Mouse (Mus musculus) kidney, postnatal 0 days (tissue): ENCODE data around the gene Thada. TPM values are rescaled to one million over a fixed set of nuclear protein-coding genes. Genes with fewer than 3 reads are reported as not detected.
"Not testable (repeated sequence)": the region's sequence is repeated elsewhere in the genome, so short reads cannot be mapped to it uniquely, and the experiment has no call there.

Experiments
- ATAC-seq: fragments of 200-750 bp; cut with Nextera tagmentation; replicated peaks from 2 replicates; pipeline ENCODE4 v1.8.0; 2017; ENCODE audit warnings: low read depth, moderate number of reproducible peaks, moderate TSS enrichment, moderate library complexity; ENCODE audit not compliant: low FRiP score
- DNase-seq: peaks from one replicate; pipeline ENCODE4 v3.0.0-alpha.2; 2016; ENCODE audit warnings: low spot score
- H3K27ac ChIP-seq: fragments of 300-500 bp; sonication (generic); 2 replicates; pipeline ENCODE4 v1.5.1; 2014; ENCODE audit warnings: mild to moderate bottlenecking
- H3K27me3 ChIP-seq: fragments of 300-500 bp; sonication (generic); 2 replicates; pipeline ENCODE4 v1.6.1; 2014; ENCODE audit warnings: low read length, mixed read lengths; ENCODE audit not compliant: insufficient read depth
- H3K36me3 ChIP-seq: fragments of 300-500 bp; sonication (generic); 2 replicates; pipeline ENCODE4 v1.6.1; 2014; ENCODE audit warnings: low read length, mixed read lengths; ENCODE audit not compliant: insufficient read depth
- H3K4me1 ChIP-seq: fragments of 300-500 bp; sonication (generic); replicated peaks from 2 replicates; pipeline ENCODE4 v1.6.1; 2014; ENCODE audit warnings: antibody characterized with exemption, low read length, mixed read lengths; ENCODE audit not compliant: insufficient read depth
- H3K4me2 ChIP-seq: fragments of 300-500 bp; sonication (generic); 2 replicates; pipeline ENCODE4 v1.6.1; 2014; ENCODE audit warnings: mild to moderate bottlenecking, low read length, moderate library complexity, mixed read lengths
- H3K4me3 ChIP-seq: fragments of 300-500 bp; sonication (generic); replicated peaks from 2 replicates; pipeline ENCODE4 v1.5.1; 2014; ENCODE audit warnings: low read depth, low read length
- H3K9ac ChIP-seq: fragments of 300-500 bp; sonication (generic); 2 replicates; pipeline ENCODE4 v1.6.1; 2014; ENCODE audit warnings: low read depth, low read length
- H3K9me3 ChIP-seq: fragments of 300-500 bp; sonication (generic); replicated peaks from 2 replicates; pipeline ENCODE4 v1.6.1; 2016; ENCODE audit warnings: low read length, inconsistent platforms, mixed read lengths
- CTCF ChIP-seq: IDR thresholded peaks from 2 replicates; pipeline ENCODE4 v1.5.1; 2016; ENCODE audit warnings: antibody characterized with exemption, low read depth, mild to moderate bottlenecking, moderate library complexity
- whole genome bisulfite sequencing: fragments of 180-500 bp; shearing (Covaris S2); extraction: QIAGEN DNeasy Blood & Tissue Kit; methylation state at CpG from one replicate; pipeline ENCODE4 v1.1.7; 2014; 5-methylcytosine and 5-hydroxymethylcytosine counted together
- polyA plus RNA-seq: library from polyadenylated mRNA; unstranded; fragments of >200 nt; fragmentation: Nextera tagmentation; extraction: Ambion mirVana; gene quantifications from 2 replicates; pipeline ENCODE4 v1.2.1, GENCODE M21; 2015

The Thada gene
- polyA plus RNA-seq, 1 experiment from 2014 or later: 3.4 TPM

- Histone ChIP-seq H3K27me3 (no peaks in the 10 kb centered on the region), H3K4me3 (peak within 1 kb of the TSS; percentile 88), H3K4me2 (peak within 1 kb of the TSS; percentile 69), H3K4me1 (peaks cover 14% of the 10 kb centered on the region), H3K9ac (peak within 1 kb of the TSS; percentile 96), H3K27ac (peak within 1 kb of the TSS; percentile 99), H3K9me3 (no peaks in the 10 kb centered on the region), H3K36me3 (peaks cover 16% of the 10 kb centered on the region)
- TF ChIP-seq CTCF: no peak
- under 1% methylated on average over 57 of the region's 76 CpGs for WGBS
- ATAC-seq (peak; percentile 85), DNase-seq (peak; percentile 98)
Observed at GRCm38 (mm10) chr17:84187727-84188373, 278.2 kb downstream of the Thada start, which contains the start of gene Zfp36l2. Gene Zfp36l2, minus strand, starts transcription at chr17:84187947.

DNA sequence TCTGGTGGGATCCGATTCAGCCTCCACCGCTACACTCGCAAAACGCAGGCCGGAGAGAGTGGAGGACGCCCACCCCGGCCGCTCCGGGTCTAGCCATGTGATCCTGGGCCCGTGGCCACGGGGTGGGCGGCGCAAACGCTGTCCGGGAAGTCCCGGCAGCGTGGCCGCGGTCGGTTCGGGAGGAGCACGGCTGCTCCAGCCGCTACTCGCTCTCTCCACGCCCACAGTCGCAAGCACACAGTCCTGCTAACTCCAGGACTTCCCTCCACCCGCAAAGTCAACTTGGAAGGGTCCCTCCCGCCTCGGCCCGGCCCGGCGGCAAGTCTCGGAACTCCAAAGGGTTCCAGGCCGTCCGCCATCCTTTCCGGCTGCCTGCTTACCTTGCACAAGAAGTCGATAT lies 278.7 kb downstream of the Thada start:
- Histone ChIP-seq H3K4me1 (peaks cover 20% of the 10 kb centered on the region), H3K4me3 (peak overlapping the region; percentile 88), H3K27ac (peak overlapping the region; percentile 99), H3K36me3 (peaks cover 16% of the 10 kb centered on the region), H3K4me2 (peak overlapping the region; percentile 69), H3K9ac (peak overlapping the region; percentile 96)
- H3K9me3 ChIP-seq, H3K27me3 ChIP-seq, DNase-seq: not testable (repeated sequence)
- 0% methylated on average over 9 of the region's 37 CpGs for WGBS
- ATAC-seq: peak; percentile 22

GRCm38 (mm10) chr17:84186451-84187202 lies 279.4 kb downstream of the Thada start:
- Histone ChIP-seq H3K4me3 (peak overlapping the region; percentile 88), H3K27me3 (no peaks in the 10 kb centered on the region), H3K27ac (peak overlapping the region; percentile 94), H3K4me1 (peaks cover 26% of the 10 kb centered on the region), H3K4me2 (peak overlapping the region; percentile 65), H3K9ac (peak overlapping the region; percentile 96), H3K36me3 (peaks cover 11% of the 10 kb centered on the region), H3K9me3 (no peaks in the 10 kb centered on the region)
- 0% methylated on average over 65 of the region's 80 CpGs for WGBS
- ATAC-seq (no peak), DNase-seq (peak; percentile 55)
- TF ChIP-seq CTCF: 0 out of 2 replicates have a peak, but pooled peaks have one; percentile 12

DNA sequence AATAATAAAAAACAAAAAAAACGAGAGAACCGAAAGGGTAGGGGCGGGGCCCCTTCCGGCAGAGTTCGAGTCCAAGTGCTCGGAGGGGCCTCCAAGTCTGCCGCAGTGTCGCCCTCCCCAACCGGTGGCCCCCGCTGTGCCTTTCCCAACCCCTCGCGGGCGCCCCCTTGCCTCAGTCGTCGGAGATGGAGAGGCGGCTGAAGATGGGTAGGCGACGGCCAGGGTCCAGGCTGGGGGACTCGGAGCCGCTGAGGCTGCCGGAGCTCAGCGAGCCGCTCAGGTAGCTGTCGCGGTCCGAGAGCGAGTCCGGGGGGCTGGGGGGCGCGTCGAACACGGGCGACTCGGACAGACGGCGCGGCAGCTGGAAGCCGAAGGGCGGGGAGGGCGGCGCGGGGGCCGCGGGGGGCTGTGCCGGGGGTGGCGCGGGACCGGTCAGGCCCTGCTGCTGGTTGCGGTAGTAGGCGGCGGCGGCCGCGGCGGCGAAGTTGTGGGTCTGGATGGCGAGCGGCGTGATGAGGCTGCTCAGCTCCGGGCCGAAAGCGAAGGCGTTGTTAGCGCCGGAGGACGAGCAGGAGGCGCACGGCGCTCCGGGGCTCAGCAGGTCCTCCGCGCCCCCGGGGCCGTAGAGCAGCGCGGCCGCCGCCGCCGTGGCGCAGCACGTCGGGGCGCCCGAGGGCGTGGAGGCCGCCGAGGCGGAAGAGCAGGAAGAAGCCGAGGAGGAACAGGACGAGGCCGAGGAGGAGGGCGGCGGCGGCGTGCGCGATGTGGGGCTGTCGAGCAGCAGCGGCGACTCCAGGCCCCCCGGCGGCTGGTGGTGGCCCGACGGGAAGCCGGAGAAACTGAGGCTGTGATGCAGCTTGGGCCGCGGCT lies 280.2 kb downstream of the Thada start:
- H3K27me3 ChIP-seq: no peaks in the 10 kb centered on the region
- peak; percentile 48; the same call in 1 of the 2 replicates for TF ChIP-seq CTCF
- H3K4me1 ChIP-seq: peaks cover 34% of the 10 kb centered on the region
- peak overlapping the region; percentile 96 for H3K9ac ChIP-seq
- H3K4me2 ChIP-seq: peak overlapping the region; percentile 65
- H3K9me3 ChIP-seq: no peaks in the 10 kb centered on the region
- peak overlapping the region; percentile 94 for H3K27ac ChIP-seq
- H3K36me3 ChIP-seq: peaks cover 10% of the 10 kb centered on the region
- peak; percentile 85 for DNase-seq
- under 1% methylated on average over 98 of the region's 108 CpGs for WGBS
- no peak for ATAC-seq
- peak overlapping the region; percentile 88 for H3K4me3 ChIP-seq

DNA sequence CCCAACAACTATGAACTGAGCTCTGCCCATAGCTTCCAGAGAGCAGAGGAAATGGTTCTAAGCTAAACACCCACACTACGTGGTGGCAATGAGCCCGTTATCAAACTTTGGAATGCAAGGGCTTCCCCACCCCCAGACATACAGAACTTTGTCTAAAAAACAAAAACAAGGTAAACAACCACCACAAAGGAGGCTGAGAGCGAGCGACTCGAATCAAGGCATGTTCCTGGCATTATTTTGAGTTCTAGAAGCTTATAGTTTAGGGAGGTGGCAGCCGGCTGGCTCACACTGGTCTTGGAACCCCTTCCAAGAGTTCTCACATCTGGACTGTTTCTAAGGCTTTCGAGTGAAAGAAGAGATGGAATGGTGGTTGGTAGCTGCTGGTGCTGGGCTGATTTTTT lies 281.0 kb downstream of the Thada start:
- Histone ChIP-seq H3K4me2 (peak overlapping the region; percentile 65), H3K9me3 (no peaks in the 10 kb centered on the region), H3K27ac (peak overlapping the region; percentile 94), H3K27me3 (no peaks in the 10 kb centered on the region), H3K36me3 (peaks cover 10% of the 10 kb centered on the region), H3K4me3 (peak overlapping the region; percentile 88), H3K9ac (peak overlapping the region; percentile 96), H3K4me1 (peaks cover 39% of the 10 kb centered on the region)
- 2% methylated on average over 7 of the region's 7 CpGs for WGBS
- no peak for ATAC-seq
- no peak for TF ChIP-seq CTCF
- DNase-seq: no peak
